Mouse (Mus musculus) heart, embryonic 14.5 days (tissue): ENCODE data around the gene Acod1. TPM values are rescaled to one million over a fixed set of nuclear protein-coding genes. Genes with fewer than 3 reads are reported as not detected.

Source experiments
- polyA plus RNA-seq: library from polyadenylated mRNA; unstranded; fragments of >200 nt; fragmentation: Nextera tagmentation; extraction: Ambion mirVana; gene quantifications from 2 replicates; pipeline ENCODE4 v1.2.1, GENCODE M21; 2014

Acod1 gene
- polyA plus RNA-seq, 1 experiment from 2014 or later, result not detected

Other genes with a start within 250 kb of the Acod1 start
- gene Kctd12, start 64.3 kb upstream of the Acod1 start, polyA plus RNA-seq, result 5.8 and 9.0 TPM in 2 replicates
- gene Cln5, start 23.2 kb downstream of the Acod1 start, polyA plus RNA-seq, result 28.5 and 29.8 TPM in 2 replicates
- gene Fbxl3, start 52.6 kb downstream of the Acod1 start, polyA plus RNA-seq, result 30.1 and 31.1 TPM in 2 replicates